Mouse (Mus musculus): ENCODE measurements around the gene Fzd10.

Gene Fzd10

GRCm38 (mm10) chr5:128601036-128602019 is 684 bp downstream of the Fzd10 start:
- DNase-seq (ENCODE audit: low read depth, low spot score): no peak

DNA sequence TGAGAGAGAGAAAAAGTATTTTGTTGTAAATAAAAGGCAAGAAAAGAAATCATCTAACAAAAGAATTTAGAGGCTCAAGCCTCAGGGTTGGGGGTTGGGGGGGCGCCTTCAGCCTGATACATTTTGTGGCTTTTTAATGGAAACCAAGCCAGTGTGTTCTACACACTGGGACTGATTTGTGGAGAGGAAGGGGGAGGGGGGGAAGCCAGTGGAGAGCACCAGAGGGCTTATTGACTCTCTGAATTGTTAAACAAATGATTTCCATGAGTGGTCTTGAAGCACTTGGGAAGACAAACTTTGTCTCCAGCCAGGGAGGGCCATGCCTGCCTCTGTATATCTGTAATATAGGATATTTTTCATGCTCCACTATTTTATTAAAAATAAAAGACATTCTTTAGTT is 3.0 kb downstream of the Fzd10 start:
- DNase-seq (ENCODE audit: low read depth, low spot score): no peak

- DNase-seq (ENCODE audit: low read depth, low spot score): no peak
Measured at GRCm38 (mm10) chr5:128606596-128606995, 6.0 kb downstream of the Fzd10 start.

- no peak for DNase-seq (ENCODE audit: low read depth, low spot score)
Measured at GRCm38 (mm10) chr5:128609091-128609490, 8.4 kb downstream of the Fzd10 start.

GRCm38 (mm10) chr5:128617621-128618020 is 17.0 kb downstream of the Fzd10 start:
- DNase-seq (ENCODE audit: low read depth, low spot score): no peak

DNA sequence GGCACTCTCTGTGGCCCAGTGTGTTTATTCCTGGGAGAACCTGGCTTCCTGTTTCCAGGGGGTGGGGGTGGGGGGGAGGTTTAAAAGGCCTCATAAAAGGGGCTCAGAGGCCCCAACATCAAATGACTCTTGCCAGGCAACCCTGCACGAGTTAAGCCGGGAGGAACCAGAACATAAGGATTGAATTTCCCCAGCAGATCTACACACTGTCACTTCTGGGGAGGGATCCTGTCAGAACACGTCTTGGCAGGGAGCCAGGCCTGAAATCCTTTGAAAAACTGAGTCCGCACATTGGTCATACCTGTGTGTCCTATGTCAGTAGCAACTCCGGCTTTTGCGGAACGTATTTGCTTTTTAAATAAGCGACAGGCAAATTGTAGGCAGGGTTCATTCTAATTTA is 19.3 kb downstream of the Fzd10 start:
- no peak for DNase-seq (ENCODE audit: low read depth, low spot score)

DNA sequence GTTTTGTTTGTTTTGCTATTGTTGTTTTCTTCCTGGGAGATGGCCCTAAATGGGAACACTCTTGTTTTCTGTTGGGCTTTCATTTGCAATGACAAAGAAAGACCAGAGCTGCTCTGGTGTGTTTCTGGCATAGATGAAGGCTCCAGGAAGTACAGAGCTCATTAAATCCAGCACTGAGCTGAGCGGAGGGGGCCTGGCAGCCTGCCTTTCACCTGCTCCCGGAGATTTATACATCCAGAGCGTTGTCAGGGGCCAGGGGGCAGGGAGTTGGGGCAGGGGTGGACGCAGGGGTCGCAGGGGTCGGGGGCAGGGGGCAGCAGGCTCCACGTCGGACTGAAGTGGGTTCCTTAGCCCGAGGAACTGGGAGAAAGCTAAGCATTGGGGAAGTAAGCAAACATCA is 19.8 kb downstream of the Fzd10 start:
- DNase-seq (ENCODE audit: low read depth, low spot score): no peak

GRCm38 (mm10) chr5:128627763-128628162 is 27.1 kb downstream of the Fzd10 start:
- no peak for DNase-seq (ENCODE audit: low read depth, low spot score)

- DNase-seq (ENCODE audit: low read depth, low spot score): no peak
Measured at GRCm38 (mm10) chr5:128636648-128637047, 36.0 kb downstream of the Fzd10 start.

DNA sequence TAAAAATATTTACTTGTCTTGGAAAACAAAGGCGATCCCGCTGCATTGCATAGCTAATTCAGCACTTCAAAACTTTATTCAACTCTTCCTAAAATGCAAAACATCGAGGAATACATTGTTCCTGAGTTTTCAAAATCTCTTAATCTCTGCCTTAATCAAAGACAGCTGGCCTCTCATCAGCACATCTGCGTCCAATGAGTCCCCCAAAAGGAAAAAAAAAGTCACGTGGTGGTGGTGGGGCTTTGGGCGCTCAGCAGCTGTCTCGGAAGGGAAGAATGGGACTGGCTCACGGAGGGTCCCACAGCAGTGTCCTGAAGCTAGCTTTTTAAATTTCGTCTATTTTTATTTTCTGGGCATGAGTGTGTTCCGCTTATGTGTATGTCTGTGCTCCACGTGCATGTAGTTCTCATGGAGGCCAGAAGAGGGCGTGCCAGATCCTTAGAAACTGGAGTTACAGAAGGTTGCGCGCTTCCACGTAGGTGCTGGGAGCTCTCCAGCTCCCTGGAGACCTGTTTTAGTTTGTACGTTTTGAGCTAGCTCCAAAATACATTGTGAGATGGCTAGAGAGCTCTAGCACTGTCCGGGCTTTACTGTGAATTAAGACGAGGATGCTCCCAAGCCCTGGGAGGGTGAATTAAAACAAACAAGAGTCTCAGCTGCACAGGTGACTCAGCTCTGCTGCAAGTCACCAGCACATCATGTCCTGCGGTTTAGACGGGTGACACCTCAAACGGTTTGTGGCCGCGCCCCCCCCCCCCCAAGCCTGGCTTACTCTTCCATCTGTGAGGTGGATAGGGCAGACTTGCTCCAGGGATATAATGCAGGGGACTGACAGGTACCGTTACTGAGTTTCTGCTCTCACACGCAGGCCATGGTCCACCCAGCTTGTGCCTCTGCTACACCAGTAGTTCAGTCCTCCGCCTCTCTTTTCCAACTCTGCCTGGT is 36.7 kb downstream of the Fzd10 start:
- DNase-seq (ENCODE audit: low read depth, low spot score): no peak

GRCm38 (mm10) chr5:128638716-128639115 is 38.1 kb downstream of the Fzd10 start:
- DNase-seq (ENCODE audit: low read depth, low spot score): no peak

DNA sequence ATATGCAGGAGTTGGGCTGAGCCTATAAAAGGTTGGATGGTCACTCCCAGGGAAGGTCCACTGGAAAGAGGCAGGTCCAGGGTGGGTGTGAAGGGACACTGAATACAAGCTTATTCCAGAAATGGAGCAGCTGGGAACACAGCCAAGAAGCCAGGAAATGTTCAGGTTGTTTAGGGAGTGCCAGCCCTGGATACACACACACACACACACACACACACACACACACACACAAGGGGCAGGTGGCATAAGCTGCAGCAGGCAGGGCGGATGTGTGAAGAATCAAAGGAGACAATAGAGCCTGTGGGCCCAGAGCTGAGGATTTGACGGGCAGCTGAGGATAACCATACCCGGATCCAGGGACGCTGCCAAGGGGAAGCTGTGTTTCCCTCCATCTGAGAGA is 42.4 kb downstream of the Fzd10 start:
- DNase-seq (ENCODE audit: low read depth, low spot score): no peak

DNA sequence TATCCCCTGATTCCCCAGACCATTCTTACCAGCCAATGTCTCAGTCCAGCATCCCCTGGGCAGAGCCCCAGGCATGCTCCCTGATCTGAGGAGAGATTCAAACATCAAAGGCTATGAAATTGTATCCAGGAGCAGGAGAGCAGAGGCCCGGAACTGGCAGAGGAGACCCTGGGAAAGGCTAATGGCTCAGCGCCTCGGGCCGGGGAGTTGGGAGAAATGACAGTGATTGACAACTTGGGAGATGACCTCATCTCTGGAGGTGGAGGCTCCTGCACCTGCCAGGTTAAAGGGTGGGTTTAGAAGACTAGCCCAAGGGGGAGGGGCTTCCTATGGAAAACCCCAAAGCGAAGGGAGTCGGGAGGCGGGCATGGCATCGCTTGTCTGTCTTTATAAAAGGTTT is 45.1 kb downstream of the Fzd10 start:
- DNase-seq (ENCODE audit: low read depth, low spot score): no peak

GRCm38 (mm10) chr5:128646286-128646685 is 45.6 kb downstream of the Fzd10 start:
- DNase-seq (ENCODE audit: low read depth, low spot score): no peak

DNA sequence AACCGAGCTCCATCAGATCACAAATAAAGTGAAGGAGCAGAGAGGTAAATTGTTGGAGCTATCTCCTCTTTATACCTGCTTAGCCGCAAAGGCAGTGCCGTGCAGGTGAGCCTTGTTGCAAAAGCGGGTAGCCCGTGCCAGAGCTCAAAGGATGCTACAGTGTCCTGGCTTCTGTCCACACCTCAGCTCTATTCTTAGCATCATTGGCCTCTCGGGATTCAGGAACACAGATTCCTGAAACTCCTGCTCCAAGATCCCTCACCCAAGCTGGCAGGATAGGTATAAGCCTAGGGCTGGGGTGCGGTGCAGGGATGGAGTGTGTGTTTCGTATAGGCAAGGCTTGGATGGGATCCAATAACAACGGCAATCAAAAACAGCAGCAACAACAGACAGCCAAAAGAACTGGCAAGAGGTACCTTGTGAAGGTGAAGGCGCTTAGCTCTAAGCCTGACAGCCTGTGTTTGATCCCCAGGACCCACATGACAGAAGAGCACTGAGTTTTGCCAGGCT is 46.6 kb downstream of the Fzd10 start:
- no peak for DNase-seq (ENCODE audit: low read depth, low spot score)

GRCm38 (mm10) chr5:128649336-128649897 is 48.8 kb downstream of the Fzd10 start:
- DNase-seq (ENCODE audit: low read depth, low spot score): no peak

All from telencephalon, adult 2 months (tissue).